ENCODE assay signal across 26 mouse cellular contexts in the genomic region with DNA sequence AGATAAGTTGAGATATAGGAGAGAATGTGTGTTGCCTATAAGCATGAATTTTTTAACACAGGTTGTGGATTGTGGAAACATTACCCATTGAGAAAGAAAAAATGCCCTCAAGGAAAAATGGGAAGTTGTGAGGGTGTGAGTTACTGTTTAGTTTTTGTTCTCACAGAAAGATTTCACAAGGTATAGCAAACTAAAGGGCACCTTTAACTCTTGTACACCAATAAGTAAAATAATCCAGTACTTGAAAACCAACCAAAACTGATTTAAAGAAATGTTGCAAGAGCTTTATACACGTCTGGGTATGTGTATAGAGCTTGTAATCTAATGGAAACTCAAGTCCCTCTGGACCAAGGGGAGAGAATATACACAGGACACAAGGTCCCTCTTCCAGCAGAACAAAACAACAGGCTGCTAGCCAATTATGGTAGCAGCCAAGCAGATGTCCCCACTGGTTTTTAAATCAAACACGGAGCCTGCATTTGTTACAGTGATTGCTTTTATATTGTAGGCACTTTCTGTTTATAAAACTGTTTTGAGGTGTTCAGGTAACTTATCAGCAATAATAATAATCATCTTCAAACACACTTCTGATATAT. TPM values are rescaled to one million over a fixed set of nuclear protein-coding genes. Genes with fewer than 3 reads are reported as not detected.
DNase-seq lines count a peak whose midpoint lies in the region; ATAC-seq and TF ChIP-seq lines count a peak whose summit lies in the region.
"Had no signal": no experiment of that assay in that cellular context is flagged by ENCODE, and none has a peak within 500 bp of the region (broad histone marks: within the 10 kb centered on the region; RNA-seq: fewer than 3 reads in every experiment).

No protein-coding gene starts in this region.

- H3K36me3 ChIP-seq in heart, adult 2 months (ENCODE audit: control insufficient read depth, insufficient read depth, low read length): peaks cover 18% of the 10 kb centered on the region
- no peaks in the 10 kb centered on the region for H3K36me3 ChIP-seq in heart, postnatal 0 days (replicated peaks; ENCODE audit: control insufficient read depth, insufficient read depth, low read length)
- H3K36me3 ChIP-seq: embryonic facial prominence, embryonic 15.5 days; forebrain, embryonic 10.5 days; hindbrain, embryonic 12.5 days; neural tube, embryonic 12.5 days had no signal

- intact Hi-C loops in heart, adult 2 months (cut with DNase I): loop anchor here (2.0 kb wide), 1 partner anchor 51 kb away; no protein-coding TSS in a partner anchor

- H3K27me3 ChIP-seq in heart, adult 2 months (ENCODE audit: control insufficient read depth, insufficient read depth, low read length): no peaks in the 10 kb centered on the region
- no peaks in the 10 kb centered on the region for H3K27me3 ChIP-seq in heart, postnatal 0 days (ENCODE audit: control insufficient read depth, insufficient read depth, low read length)
- H3K27me3 ChIP-seq: embryonic facial prominence, embryonic 15.5 days; hindbrain, embryonic 12.5 days; neural tube, embryonic 12.5 days had no signal

- no peak for TF ChIP-seq CTCF in heart, adult 2 months (IDR thresholded peaks at IDR 0.05)
- TF ChIP-seq CTCF in heart, postnatal 0 days (IDR thresholded peaks at IDR 0.05; ENCODE audit: low read depth): no peak

- TF ChIP-seq EP300 in heart, adult 2 months (IDR thresholded peaks at IDR 0.05; ENCODE audit: insufficient read depth, low read depth, low read length): peak; percentile 74; the same call in 1 of the 2 replicates
- TF ChIP-seq EP300 in heart, postnatal 0 days (IDR thresholded peaks at IDR 0.05; ENCODE audit: low read depth): no peak

- no peaks in the 10 kb centered on the region for H3K9me3 ChIP-seq in heart, postnatal 0 days (replicated peaks; ENCODE audit: control insufficient read depth, low read length)
- H3K9me3 ChIP-seq: embryonic facial prominence, embryonic 15.5 days; forebrain, embryonic 10.5 days; hindbrain, embryonic 12.5 days; neural tube, embryonic 12.5 days had no signal

- H3K4me3 ChIP-seq in heart, adult 2 months: peak overlapping the region; percentile 15; the same call in 1 of the 2 replicates
- H3K4me3 ChIP-seq in heart, postnatal 0 days (ENCODE audit: low read depth, low read length): no peak overlapping the region
- H3K4me3 ChIP-seq: embryonic facial prominence, embryonic 15.5 days; forebrain, embryonic 10.5 days; hindbrain, embryonic 12.5 days; left cerebral cortex, adult 2 months; neural tube, embryonic 12.5 days had no signal

- ATAC-seq in heart, postnatal 0 days (ENCODE audit: insufficient read depth, low read depth): peak; percentile 53; the same call in 1 of the 2 replicates
- no peak for ATAC-seq in erythroid progenitor cell, adult 5-6 weeks (replicated peaks; ENCODE audit: low FRiP score, poor library complexity, severe bottlenecking)
- ATAC-seq: activated CD4-positive, CD25-positive, alpha-beta regulatory T cell, adult 4 months; forebrain, embryonic 16.5 days; intestine, postnatal 0 days had no signal

- no peak overlapping the region for H3K4me2 ChIP-seq in heart, postnatal 0 days (ENCODE audit: low read depth, low read length)
- H3K4me2 ChIP-seq: embryonic facial prominence, embryonic 15.5 days; hindbrain, embryonic 12.5 days; lung, embryonic 14.5 days; neural tube, embryonic 12.5 days had no signal

- WGBS in heart, adult 2 months: 7% methylated on average over 2 of the region's 2 CpGs
- WGBS in heart, postnatal 0 days: 38% methylated on average over 2 of the region's 2 CpGs

- peaks cover 4% of the 10 kb centered on the region for H3K4me1 ChIP-seq in heart, adult 2 months (ENCODE audit: control insufficient read depth, insufficient read depth, low read length)
- peaks cover 4% of the 10 kb centered on the region; the same call in 1 of the 2 replicates for H3K4me1 ChIP-seq in heart, postnatal 0 days (ENCODE audit: control insufficient read depth, insufficient read depth)
- H3K4me1 ChIP-seq: embryonic facial prominence, embryonic 15.5 days; forebrain, embryonic 10.5 days; neural tube, embryonic 12.5 days had no signal

- peak; percentile 7 for DNase-seq in adrenal gland, postnatal 14 days
- no peak for DNase-seq in adrenal gland, adult (ENCODE audit: inconsistent age in 2 of 2, low spot score in 1 of 2)
- peak in 1 of 2 experiments; percentile 49 for DNase-seq in heart, adult 2 months
- DNase-seq in heart, postnatal 4 days: no peak
- DNase-seq in heart, postnatal 0 days (ENCODE audit: low spot score): peak; percentile 55
- peak; percentile 37 for DNase-seq in skeletal muscle tissue, adult 2 months (ENCODE audit: low read depth, low spot score)
- no peak for DNase-seq in layer of hippocampus, adult 9-10 months (ENCODE audit: low spot score)
- DNase-seq: adrenal gland, postnatal 25 days; cerebellum, adult 11 months; cerebellum, adult 9-11 months; kidney, postnatal 36 days; lung, embryonic 14.5 days; lung, postnatal 4 days; midbrain, embryonic 14.5 days; right cerebral cortex, postnatal 14 days; thymus, postnatal 25 days had no signal

- peak; percentile 41; the same call in 1 of the 2 replicates for TF ChIP-seq POLR2A in heart, adult 2 months (IDR thresholded peaks at IDR 0.05; ENCODE audit: insufficient read depth, low read depth, low read length)

- no peaks in the 10 kb centered on the region for H3K79me2 ChIP-seq in heart, adult 2 months (replicated peaks; ENCODE audit: control insufficient read depth, insufficient read depth, low read length)

- no peak overlapping the region for H3K9ac ChIP-seq in heart, adult 2 months (ENCODE audit: low read depth, low read length)
- H3K9ac ChIP-seq in heart, postnatal 0 days (replicated peaks; ENCODE audit: low read depth, low read length): no peak overlapping the region
- H3K9ac ChIP-seq: embryonic facial prominence, embryonic 15.5 days; hindbrain, embryonic 12.5 days; liver, embryonic 14.5 days; lung, embryonic 14.5 days; neural tube, embryonic 12.5 days had no signal

- H3K27ac ChIP-seq in heart, adult 2 months: peak overlapping the region; percentile 79
- peak overlapping the region; percentile 20; the same call in 1 of the 2 replicates for H3K27ac ChIP-seq in heart, postnatal 0 days (ENCODE audit: low read depth)
- H3K27ac ChIP-seq: embryonic facial prominence, embryonic 15.5 days; forebrain, embryonic 10.5 days; hindbrain, embryonic 12.5 days; left cerebral cortex, adult 2 months; liver, embryonic 14.5 days; neural tube, embryonic 12.5 days had no signal

RNA-seq across cellular contexts. Expression of gene Cd36, which starts 5.1 kb away (rescaled TPM):
- total RNA-seq in adrenal gland, postnatal 14 days (2021): 980 and 1,147 TPM in 2 replicates
- 1,000 to 10,000 TPM; 1,665 to 1,999 TPM for total RNA-seq in heart, adult 2 months (2021)
- polyA plus RNA-seq in heart, adult 2 months (2012; rRNA removed): 341 and 831 TPM in 2 replicates
- 1,000 to 10,000 TPM; 1,072 to 1,101 TPM for total RNA-seq in heart, postnatal 4 days (2021)
- total RNA-seq in heart, postnatal 0 days (2014; rRNA removed; ENCODE audit: low replicate concordance): 373 and 526 TPM in 2 replicates
- 601 and 603 TPM in 2 replicates for polyA plus RNA-seq in heart, postnatal 0 days (2015; fragmentation: Nextera tagmentation; extraction: Ambion mirVana)
- 136 and 145 TPM in 2 replicates for total RNA-seq in erythroid progenitor cell, adult 5-6 weeks (2015; ENCODE audit: low replicate concordance)
- total RNA-seq in erythroid progenitor cell, adult 5-6 weeks (2017; ENCODE audit: low replicate concordance): 172 and 232 TPM in 2 replicates

Comparison
In these comparisons a context has a peak if more than half of its experiments do, and no peak if none do; other contexts are left out.
1. DNase-seq: peak in adrenal gland, postnatal 14 days (single experiment), heart, postnatal 0 days (single experiment) and skeletal muscle tissue, adult 2 months (single experiment); none in adrenal gland, adult (0 of 2), heart, postnatal 4 days (single experiment) and layer of hippocampus, adult 9-10 months (single experiment).